ENCODE assay signal across 14 mouse cellular contexts in the genomic region with DNA sequence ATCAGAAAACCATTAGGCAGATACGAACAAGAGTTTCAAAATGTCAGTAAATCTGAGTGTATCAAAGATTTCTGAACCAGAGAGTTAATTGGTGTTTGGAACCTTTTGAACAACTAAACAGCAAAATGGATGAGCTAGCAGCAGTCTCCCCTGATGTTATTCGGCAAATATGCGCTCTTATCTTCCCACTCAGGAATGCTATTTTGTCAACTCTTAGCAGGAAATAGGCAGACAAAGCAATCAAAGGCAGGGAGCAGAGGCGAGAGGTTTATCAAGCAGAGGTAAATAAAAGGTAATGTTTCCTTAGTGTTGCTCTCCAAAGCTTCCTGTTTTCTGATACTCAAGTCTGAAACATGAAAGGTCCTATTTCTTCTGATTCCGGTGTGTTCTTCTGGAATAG.
"Had no signal": no experiment of that assay in that cellular context is flagged by ENCODE, and none has a peak within 500 bp of the region (broad histone marks: within the 10 kb centered on the region; RNA-seq: fewer than 3 reads in every experiment).

No protein-coding gene starts in this region.

- ATAC-seq: liver, embryonic 12.5 days; midbrain, embryonic 16.5 days had no signal

- H3K4me2 ChIP-seq: limb, embryonic 15.5 days; liver, embryonic 12.5 days; lung, embryonic 15.5 days; midbrain, embryonic 12.5 days had no signal

- H3K27me3 ChIP-seq: limb, embryonic 15.5 days; liver, embryonic 12.5 days; lung, embryonic 15.5 days; megakaryocyte, embryonic 14.5 days; midbrain, embryonic 12.5 days had no signal

- H3K9me3 ChIP-seq: limb, embryonic 15.5 days; liver, embryonic 12.5 days; lung, embryonic 15.5 days; megakaryocyte, embryonic 14.5 days; midbrain, embryonic 12.5 days had no signal

- H3K4me3 ChIP-seq: limb, embryonic 15.5 days; liver, embryonic 12.5 days; lung, embryonic 15.5 days; megakaryocyte, embryonic 14.5 days; midbrain, embryonic 12.5 days had no signal

- H3K36me3 ChIP-seq: limb, embryonic 15.5 days; liver, embryonic 12.5 days; lung, embryonic 15.5 days; midbrain, embryonic 12.5 days had no signal

- H3K4me1 ChIP-seq: limb, embryonic 15.5 days; liver, embryonic 12.5 days; megakaryocyte, embryonic 14.5 days had no signal

- DNase-seq: kidney, postnatal 36 days; layer of hippocampus, adult 9-11 months; layer of hippocampus, postnatal 36 days; lung, postnatal 4 days; right cerebral cortex, adult 18-20 months; right cerebral cortex, postnatal 25 days; thymus, postnatal 4 days had no signal

- H3K9ac ChIP-seq: limb, embryonic 15.5 days; liver, embryonic 12.5 days; lung, embryonic 15.5 days; midbrain, embryonic 12.5 days had no signal

- H3K27ac ChIP-seq: kidney, postnatal 0 days; limb, embryonic 15.5 days; liver, embryonic 12.5 days; lung, embryonic 15.5 days; midbrain, embryonic 12.5 days had no signal
